Mouse (Mus musculus) heart, adult 2 months (tissue): ENCODE measurements around the gene Mettl27. TPM values are rescaled to one million over a fixed set of nuclear protein-coding genes. Genes with fewer than 3 reads are reported as not detected.

ENCODE experiments used
- DNase-seq, 2 experiments: peaks; one replicate each; pipeline ENCODE4 v3.0.0; 2021
- H3K27ac ChIP-seq: fragments of 200-600 bp; 2 replicates; pipeline ENCODE4 v1.8.1; 2022
- H3K27me3 ChIP-seq: fragments of 200-500 bp; 2 replicates; pipeline ENCODE4 v1.6.1; 2012; ENCODE audit warnings: mild to moderate bottlenecking, low read length, inconsistent platforms, mixed read lengths; ENCODE audit not compliant: control insufficient read depth, insufficient read depth
- H3K36me3 ChIP-seq: fragments of 200-500 bp; 2 replicates; pipeline ENCODE4 v1.6.1; 2012; ENCODE audit warnings: low read length, inconsistent platforms; ENCODE audit not compliant: control insufficient read depth, insufficient read depth
- H3K4me1 ChIP-seq: fragments of 200-500 bp; 2 replicates; pipeline ENCODE4 v1.6.1; 2011; ENCODE audit warnings: low read length; ENCODE audit not compliant: control insufficient read depth, insufficient read depth
- H3K4me3 ChIP-seq: fragments of 200-600 bp; 2 replicates; pipeline ENCODE4 v1.8.1; 2022
- H3K79me2 ChIP-seq: fragments of 200-500 bp; replicated peaks from 2 replicates; pipeline ENCODE4 v1.6.1; 2012; ENCODE audit warnings: mild to moderate bottlenecking, inconsistent platforms, low read length, moderate library complexity, mixed read lengths; ENCODE audit not compliant: control insufficient read depth, insufficient read depth
- H3K9ac ChIP-seq: fragments of 200-500 bp; 2 replicates; pipeline ENCODE4 v1.6.1; 2012; ENCODE audit warnings: low read depth, mild to moderate bottlenecking, control low read depth, inconsistent platforms, low read length, mixed read lengths
- CTCF ChIP-seq: fragments of 200-600 bp; IDR thresholded peaks from 2 replicates; pipeline ENCODE4 v1.8.1; 2022; ENCODE audit warnings: antibody characterized with exemption, mild to moderate bottlenecking, moderate library complexity
- EP300 ChIP-seq: fragments of 200-500 bp; IDR thresholded peaks from 2 replicates; pipeline ENCODE4 v1.6.1; 2011; ENCODE audit warnings: low read depth, low read length, control low read depth; ENCODE audit not compliant: insufficient read depth
- POLR2A ChIP-seq: fragments of 200-500 bp; IDR thresholded peaks from 2 replicates; pipeline ENCODE4 v1.6.1; 2011; ENCODE audit warnings: mild to moderate bottlenecking, low read depth, low read length, control low read depth; ENCODE audit not compliant: insufficient read depth
- WGBS: fragments of 180-500 bp; shearing (Covaris S2); methylation state at CpG from one replicate; pipeline ENCODE4 v1.1.7; 2018; 5-methylcytosine and 5-hydroxymethylcytosine counted together
- intact Hi-C: fragments of 180-260 bp; cut with DNase I; formaldehyde crosslinking; loops from one replicate; pipeline ENCODE4 v1.15.1; 2025
- long read RNA-seq: library from polyadenylated mRNA; stranded (forward); transcript quantifications from one replicate; pipeline ENCODE4 v2.0.0, GENCODE M21; 2021
- polyA plus RNA-seq: library from polyadenylated mRNA; depleted of rRNA; stranded (reverse); fragments of >200 nt; gene quantifications from 2 replicates; pipeline ENCODE4 v1.2.3, GENCODE M21; 2012; rRNA removed
- total RNA-seq, 2 experiments: library from RNA; stranded (reverse); gene quantifications; 2 replicates each; pipeline ENCODE4 v1.2.3; 2021

Gene Mettl27
- total RNA-seq, result 1 to 10 TPM; 4.1 to 6.7 TPM
- polyA plus RNA-seq, result 2.8 TPM in 2 replicates
- long read RNA-seq, partial matches to known transcripts, result 1 of 5 reads
- long read RNA-seq, other reads (novel, unspliced or antisense), result 2 of 5 reads

DNA sequence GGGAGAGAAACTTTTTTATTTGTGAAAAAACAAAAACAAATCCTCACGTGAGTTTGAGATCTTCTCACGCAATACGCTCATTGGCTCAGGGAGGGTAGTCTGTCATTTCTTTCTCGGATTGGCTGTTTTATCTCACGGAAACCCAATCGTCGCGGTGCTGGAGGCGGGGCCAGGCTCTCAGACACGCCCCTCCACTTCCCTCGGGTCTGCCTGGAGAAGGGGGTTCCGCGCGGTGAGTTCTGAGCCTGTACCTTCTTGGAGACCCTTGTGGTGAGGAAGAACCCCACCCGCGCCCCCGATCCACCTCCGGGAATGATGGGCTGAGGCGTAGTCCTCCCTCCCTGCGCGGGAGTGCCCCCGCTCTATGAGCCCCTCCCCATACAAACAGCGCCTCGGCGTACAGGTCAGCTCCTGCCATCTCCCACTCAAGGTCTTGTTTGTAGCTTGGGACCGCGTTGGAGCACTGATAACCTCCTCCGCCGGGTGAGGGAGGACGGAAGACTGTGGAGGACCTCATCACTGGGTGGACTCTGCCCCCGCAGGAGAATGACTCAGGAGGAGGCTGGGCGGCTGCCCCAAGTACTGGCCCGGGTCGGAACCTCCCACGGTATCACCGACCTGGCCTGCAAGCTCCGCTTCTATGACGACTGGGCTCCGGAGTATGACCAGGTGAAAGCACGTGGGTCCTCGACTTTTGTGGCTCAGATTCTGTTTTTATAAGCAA lies at the start of gene Mettl27:
Gene Mettl27 (plus strand): TSS at position 190 of the 724 bp plus-strand sequence.
- intact Hi-C loops, result loop anchor here (2.0 kb wide), 1 partner anchor 32 kb away; no protein-coding TSS in a partner anchor
- under 1% methylated on average over 41 of the region's 41 CpGs for WGBS
- no peaks in the 10 kb centered on the region for H3K27me3 ChIP-seq
- no peak for TF ChIP-seq POLR2A
- no peak for TF ChIP-seq EP300
- no peak for TF ChIP-seq CTCF
- no peaks in the 10 kb centered on the region for H3K4me1 ChIP-seq
- peak; percentile 86 to 91 for DNase-seq
- H3K27ac ChIP-seq, result peak within 1 kb of the TSS; percentile 78
- H3K36me3 ChIP-seq, result no peaks in the 10 kb centered on the region
- H3K4me3 ChIP-seq, result peak within 1 kb of the TSS; percentile 74
- H3K79me2 ChIP-seq, result no peaks in the 10 kb centered on the region
- peak within 1 kb of the TSS; percentile 82 for H3K9ac ChIP-seq

DNA sequence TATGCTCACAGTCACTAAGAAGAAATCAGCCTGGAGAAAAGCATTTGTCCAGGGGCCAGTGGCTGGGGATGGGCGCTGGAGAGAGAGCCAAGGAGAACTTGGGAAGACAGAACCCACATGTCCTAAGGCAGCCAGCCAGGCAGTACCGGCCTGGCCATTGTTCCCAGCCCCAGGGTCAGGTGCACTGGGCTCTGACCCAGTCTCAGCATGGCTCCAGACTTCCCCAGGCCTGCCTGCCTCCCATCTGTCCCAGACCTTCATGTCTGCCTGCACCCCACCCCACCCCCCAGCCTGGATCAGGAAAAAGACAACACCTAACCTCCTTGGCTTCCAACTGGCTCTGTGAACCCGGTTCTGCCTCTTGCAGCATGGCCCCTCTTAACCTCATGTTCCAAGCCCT lies 49.1 kb upstream of the Mettl27 start:
- H3K4me3 ChIP-seq, result no peak overlapping the region
- TF ChIP-seq EP300 (no peak), POLR2A (no peak), CTCF (no peak)
- no peak overlapping the region for H3K9ac ChIP-seq
- peak overlapping the region; percentile 49 for H3K27ac ChIP-seq
- no peaks in the 10 kb centered on the region for H3K36me3 ChIP-seq
- 24% methylated on average over 3 of the region's 3 CpGs for WGBS
- peaks cover 10% of the 10 kb centered on the region for H3K4me1 ChIP-seq
- no peaks in the 10 kb centered on the region for H3K27me3 ChIP-seq
- no peaks in the 10 kb centered on the region for H3K79me2 ChIP-seq
- peak; percentile 67 to 81 for DNase-seq
- intact Hi-C loops, result no loop called here

DNA sequence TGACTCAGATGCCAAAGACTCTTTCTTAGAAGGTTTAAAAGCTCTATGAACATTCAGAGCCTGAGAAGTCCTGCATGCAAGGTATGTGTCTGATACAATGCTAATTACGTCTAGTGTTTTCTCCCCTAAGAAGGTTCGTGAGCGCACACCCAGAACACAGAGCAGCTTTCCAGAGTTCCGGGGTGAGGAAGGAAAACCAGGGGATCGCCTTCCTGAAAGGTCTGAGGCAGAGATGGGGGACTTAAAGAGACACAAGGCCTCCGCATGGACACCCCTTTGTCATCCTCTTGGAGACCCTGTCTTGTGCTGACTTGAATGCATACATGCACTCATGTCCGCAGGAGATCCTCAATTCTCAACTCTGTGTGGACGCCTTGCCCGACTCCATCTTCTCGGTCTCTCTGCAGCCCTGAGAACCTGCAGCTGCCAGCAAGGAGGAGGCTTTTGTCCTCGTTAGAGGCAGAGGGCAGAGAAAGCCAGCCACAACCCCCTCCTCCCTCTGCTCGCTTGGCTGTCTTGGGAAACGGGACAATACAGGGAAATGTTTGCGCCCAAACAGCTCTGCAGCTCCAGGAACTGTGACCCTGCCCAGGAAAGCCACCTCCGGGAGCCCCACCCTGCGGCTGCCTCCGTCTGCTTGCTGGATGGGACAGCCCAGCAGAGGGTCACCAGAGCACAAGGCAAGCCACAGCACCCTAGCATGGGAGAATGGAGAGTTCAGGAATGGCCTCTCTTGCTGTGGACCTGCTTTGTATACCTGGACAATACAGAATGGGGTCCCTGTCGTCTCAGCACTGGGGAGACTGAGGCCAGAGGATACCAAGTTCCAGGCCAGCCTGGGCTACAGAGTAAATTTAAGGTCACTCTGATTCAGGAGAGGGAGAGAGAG lies 44.5 kb upstream of the Mettl27 start:
- peak overlapping the region; percentile 89 for H3K27ac ChIP-seq
- TF ChIP-seq EP300, result peak; percentile 87; the same call in 1 of the 2 replicates
- TF ChIP-seq CTCF, result peak; percentile 31
- peak; percentile 81 for TF ChIP-seq POLR2A

DNA sequence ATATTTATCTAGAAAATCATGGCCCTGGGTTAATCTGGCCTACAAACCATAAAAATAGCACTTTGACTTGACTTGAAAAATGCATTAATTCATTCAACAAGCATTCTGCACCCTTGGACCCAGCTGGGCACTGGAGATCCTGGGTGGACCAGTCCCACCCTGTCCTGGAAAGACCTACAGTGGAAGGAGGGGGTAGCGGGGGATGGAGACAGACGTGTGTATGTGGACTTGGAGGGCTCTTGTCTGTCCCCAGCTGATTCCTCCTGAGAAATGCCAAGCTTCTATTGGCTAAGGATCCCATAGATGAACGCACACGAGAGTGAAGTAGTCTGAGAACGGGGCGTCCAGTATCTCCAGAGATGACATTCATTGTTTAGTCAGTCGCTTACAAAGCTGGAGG lies 43.7 kb upstream of the Mettl27 start:
- intact Hi-C loops, result no loop called here
- 73% methylated on average over 7 of the region's 7 CpGs for WGBS
- peak overlapping the region; percentile 89 for H3K27ac ChIP-seq
- peak in 1 of 2 experiments; percentile 48 for DNase-seq
- peaks cover 27% of the 10 kb centered on the region for H3K4me1 ChIP-seq
- H3K79me2 ChIP-seq, result no peaks in the 10 kb centered on the region
- H3K9ac ChIP-seq, result no peak overlapping the region
- H3K4me3 ChIP-seq, result no peak overlapping the region
- no peaks in the 10 kb centered on the region for H3K27me3 ChIP-seq
- TF ChIP-seq CTCF (no peak), EP300 (no peak), POLR2A (no peak)
- no peaks in the 10 kb centered on the region for H3K36me3 ChIP-seq

More for the DNA sequence above, 44.5 kb upstream of the Mettl27 start:
- intact Hi-C loops, result no loop called here
- Histone ChIP-seq H3K4me3 (no peak overlapping the region), H3K79me2 (no peaks in the 10 kb centered on the region), H3K4me1 (peaks cover 30% of the 10 kb centered on the region), H3K27me3 (no peaks in the 10 kb centered on the region), H3K9ac (no peak overlapping the region), H3K36me3 (no peaks in the 10 kb centered on the region)
- DNase-seq, result peak; percentile 76 to 86
- 42% methylated on average over 18 of the region's 18 CpGs for WGBS

DNA sequence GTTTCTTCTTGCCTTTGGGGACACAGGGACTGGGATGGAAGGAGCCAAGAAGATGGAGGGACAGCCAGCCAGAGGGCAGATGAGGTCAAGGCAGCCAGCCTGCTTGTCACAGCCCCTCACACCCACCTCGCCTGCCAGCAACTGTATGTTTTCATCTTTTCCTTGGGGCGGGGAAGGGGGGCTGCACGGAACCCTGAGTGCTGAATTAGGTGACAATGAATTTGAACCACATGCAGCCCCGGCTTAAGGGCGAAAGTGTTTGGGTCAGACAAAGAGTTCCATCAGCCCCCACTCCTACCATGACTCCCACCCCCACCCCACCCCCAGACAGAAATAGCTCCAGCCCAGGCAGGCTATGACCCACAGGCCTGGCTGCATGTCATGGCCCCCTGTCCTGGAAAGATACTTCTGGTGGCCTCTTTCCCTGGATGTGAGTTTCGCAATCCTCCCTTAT lies 41.5 kb upstream of the Mettl27 start:
- DNase-seq, result peak; percentile 66 to 68
- no peaks in the 10 kb centered on the region for H3K36me3 ChIP-seq
- H3K9ac ChIP-seq, result no peak overlapping the region
- TF ChIP-seq EP300 (no peak), CTCF (no peak), POLR2A (no peak)
- intact Hi-C loops, result loop anchor here (10.0 kb wide), 1 partner anchor 496 kb away; no protein-coding TSS in a partner anchor
- H3K4me1 ChIP-seq, result peaks cover 25% of the 10 kb centered on the region
- no peak overlapping the region for H3K4me3 ChIP-seq
- 36% methylated on average over 6 of the region's 6 CpGs for WGBS
- H3K27me3 ChIP-seq, result no peaks in the 10 kb centered on the region
- peak overlapping the region; percentile 95 for H3K27ac ChIP-seq
- no peaks in the 10 kb centered on the region for H3K79me2 ChIP-seq
